Mouse (Mus musculus) left cerebral cortex, adult 8-10 months (tissue): Measurements from ENCODE around the gene Mb. TPM values are rescaled to one million over a fixed set of nuclear protein-coding genes. Genes with fewer than 3 reads are reported as not detected.
"Not testable (repeated sequence)": the region's sequence is repeated elsewhere in the genome, so short reads cannot be mapped to it uniquely, and the experiment has no call there.

Experiments
- DNase-seq, 2 experiments: peaks; one replicate each; pipeline ENCODE4 v3.0.0; 2022; ENCODE audit warnings: low spot score in 2 of 2
- total RNA-seq, 4 experiments: library from RNA; stranded (reverse); gene quantifications; 2 replicates each; pipeline ENCODE4 v1.2.4; 2022

The Mb gene
- total RNA-seq, 4 experiments from 2014 or later: 4.5 to 9.8 (median 5.8) TPM; not detected in 1

DNA sequence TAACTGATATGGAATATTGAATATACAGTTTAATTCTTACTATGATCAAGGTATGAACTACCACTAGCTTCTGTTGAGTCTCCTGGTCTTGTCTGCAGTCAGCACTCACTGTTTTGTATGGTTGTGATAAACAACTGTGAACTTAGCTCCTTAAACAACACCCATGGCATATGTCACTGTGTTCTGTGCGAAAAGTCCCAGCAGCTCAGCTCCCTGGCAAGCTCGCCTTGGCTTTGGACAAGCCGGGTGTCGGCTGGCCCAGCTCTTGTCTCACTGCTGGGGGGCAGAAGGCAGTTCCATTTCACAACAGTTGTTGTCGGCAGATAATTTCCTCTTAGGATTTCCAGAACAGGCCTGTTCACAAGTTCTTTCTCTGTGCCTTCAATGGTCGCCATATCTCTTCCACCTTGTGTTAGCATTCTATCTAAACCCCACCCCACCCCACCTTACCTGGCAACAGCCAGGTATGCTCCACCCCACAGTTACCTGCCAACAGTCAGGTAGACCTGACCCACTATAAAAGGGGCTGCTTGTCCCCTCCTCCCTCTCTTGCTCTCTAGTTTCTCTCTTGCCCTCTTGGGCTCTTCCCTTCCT, 14.9 kb upstream of the Mb start:
- no peak for DNase-seq

DNA sequence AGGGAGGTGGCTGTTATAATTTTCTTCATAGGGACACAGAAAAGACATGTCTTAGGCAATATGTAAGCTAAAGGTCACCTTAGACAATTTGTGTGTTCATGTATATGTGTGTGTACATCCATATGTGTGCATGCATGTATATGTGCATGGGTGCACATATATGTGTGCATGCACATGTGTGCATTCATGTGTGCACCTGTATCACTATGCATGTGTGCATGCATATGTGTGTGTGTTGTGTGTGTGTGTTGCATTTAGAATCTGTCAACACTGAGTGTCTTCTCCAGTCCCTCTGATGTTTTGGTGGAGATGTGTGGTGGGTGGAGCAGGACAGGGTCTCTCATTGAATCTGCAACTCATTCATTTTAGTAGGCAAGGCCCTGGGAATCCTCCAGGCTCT, 12.3 kb upstream of the Mb start:
- no peak for DNase-seq

DNA sequence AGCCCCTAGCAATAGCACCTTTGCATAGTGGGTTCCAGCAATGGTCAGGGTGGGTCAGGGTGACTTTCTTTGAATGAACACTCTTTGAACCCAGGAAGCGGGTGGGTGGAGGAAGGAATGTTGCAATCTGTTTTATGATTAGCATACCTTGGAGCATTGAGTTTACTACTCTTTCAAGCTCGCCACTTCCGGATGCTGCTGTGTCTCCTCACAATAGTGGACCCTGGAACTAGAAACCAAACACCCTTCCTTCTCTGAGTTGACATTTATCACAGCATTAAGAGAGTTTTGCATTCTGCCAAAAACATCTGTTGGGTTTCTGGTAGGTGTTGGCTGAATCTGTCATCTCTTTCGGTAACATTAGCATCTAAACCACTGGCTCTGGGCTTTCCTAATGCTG, 8.9 kb upstream of the Mb start:
- not testable (repeated sequence) for DNase-seq

DNA sequence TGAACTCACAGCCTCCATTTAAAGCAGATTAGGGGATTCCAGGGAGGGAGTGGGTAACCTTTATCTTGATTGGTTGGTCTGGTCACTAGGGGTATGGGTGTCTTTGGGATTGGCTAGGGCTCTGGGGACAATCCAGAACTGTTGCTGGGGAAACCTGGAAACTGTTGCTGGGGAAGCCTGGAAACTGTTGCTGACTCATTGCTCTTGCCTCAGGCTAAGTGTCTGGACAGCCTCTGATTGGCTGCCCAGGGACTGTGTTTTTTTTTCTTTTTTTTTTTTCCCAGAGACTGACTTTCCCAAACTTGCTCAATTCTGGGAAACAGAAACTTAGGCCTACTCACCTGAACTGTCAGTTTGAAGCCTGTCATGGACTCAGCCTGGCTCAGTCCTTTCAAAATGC, 8.1 kb upstream of the Mb start:
- no peak for DNase-seq

DNA sequence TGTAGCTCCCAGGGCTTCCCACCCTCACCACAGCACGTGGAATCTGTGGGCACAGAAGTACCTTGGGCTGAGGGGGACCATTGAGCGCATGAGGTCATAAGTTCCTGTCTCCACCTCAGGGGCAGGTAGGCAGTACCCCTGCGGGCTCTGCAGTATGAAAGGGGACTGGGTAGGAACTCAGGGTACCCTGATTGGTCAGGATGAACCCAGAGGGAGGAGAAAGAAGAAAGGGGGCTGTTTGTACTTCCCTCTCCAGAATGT, 6.3 kb upstream of the Mb start:
- no peak for DNase-seq

DNA sequence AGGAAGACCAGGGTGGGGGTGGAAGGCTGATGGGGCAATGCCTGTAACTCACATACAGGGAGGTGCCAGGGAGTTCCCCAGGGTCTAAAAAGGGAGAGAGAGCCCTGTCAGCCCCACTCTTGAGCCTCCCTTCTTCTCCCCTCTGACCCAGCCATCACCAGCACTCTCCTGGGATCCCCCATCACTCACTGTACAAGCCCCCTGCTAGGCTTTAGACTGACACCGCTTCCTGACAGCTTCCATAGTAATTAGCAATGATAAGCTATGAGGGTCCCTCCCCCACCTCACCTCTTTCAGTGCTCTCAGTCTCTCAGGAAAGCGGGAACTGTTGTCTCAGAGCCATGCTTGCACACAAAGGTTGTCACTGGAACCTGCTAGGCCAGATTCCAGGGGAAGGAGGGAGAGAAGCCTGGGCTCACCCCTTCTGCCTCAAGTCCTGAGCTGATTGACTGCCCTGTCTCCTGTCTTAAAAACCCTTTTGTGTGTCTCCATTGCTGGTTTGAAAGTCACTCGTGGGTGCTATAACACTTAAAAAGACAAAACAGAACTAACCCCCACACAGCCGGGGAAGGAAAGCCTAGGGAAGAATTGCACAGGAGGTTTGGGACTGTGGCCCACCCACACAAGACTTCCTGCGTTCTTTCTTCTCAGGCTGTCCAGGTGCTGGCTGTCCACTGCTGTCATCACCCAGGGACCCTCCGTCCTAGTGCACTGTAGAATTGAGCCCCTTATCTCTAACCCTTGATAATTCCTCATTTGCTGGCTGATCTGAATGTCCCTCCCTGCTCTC, 5.7 kb upstream of the Mb start:
- DNase-seq: no peak

DNA sequence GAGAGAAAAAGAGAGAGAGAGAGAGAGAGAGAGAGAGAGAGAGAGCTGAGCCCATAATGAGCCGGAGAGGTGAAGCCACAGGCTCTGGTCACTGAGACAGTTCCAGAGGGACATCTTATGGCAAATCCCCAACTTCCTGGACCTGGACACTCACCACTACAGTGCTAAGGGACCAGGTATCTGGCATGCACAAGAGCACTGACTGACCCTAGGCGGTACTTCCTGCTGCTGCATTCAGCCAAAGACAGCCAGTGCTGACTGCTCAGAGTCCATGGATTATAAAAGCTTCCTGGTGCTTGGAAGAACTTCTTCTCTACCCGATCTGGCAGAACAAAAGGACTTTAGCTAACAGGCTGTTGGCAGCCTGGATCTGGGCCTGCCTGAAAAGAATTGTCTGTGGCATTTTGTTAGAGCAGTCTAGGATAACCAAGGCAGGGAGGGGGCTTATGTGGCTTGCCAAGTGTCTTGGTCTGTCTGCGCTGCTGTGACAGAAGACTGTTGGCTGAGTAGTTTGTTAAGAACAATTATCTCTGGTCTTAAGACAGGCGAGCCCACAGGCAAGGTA, 4.2 kb upstream of the Mb start:
- DNase-seq: no peak

DNA sequence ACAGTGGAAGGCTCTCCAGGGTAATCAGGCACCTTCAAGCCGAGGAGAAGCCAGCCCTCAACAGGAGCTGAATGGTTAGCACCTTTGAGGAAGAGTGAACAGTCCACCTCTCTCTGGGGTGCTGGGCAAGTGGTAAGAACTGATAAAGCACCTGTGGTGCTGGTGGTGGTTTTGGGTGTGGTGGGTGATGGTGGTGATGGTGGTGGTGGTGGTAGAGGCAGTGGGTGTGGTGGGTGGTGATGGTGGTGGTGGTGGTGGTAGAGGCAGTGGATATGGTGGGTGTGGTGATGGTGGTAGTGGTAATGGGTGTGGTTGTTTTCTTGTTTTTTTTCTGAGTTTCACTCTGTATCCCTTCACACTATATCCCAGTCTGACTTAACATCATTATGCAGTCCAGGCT, 2.6 kb upstream of the Mb start:
- no peak for DNase-seq

DNA sequence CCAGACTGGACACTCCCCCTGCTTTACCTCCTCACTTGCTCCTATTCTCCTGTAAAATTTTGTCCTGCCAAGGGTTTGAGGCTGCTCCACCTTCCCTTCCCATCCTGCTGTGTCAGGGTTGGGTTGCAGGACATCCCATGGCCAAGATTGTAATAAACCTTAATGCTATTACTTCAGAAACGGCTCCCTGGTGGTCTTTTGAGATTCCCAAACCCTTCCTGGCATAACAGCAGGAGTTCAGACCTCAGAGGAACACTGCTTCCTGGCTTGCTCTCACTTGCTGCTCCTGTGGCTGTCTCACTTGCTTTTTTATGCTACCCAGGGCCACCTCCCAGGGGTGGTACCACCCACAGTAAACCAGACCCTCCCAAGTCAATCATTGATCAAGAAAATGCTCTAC, 1.7 kb upstream of the Mb start:
- no peak for DNase-seq

DNA sequence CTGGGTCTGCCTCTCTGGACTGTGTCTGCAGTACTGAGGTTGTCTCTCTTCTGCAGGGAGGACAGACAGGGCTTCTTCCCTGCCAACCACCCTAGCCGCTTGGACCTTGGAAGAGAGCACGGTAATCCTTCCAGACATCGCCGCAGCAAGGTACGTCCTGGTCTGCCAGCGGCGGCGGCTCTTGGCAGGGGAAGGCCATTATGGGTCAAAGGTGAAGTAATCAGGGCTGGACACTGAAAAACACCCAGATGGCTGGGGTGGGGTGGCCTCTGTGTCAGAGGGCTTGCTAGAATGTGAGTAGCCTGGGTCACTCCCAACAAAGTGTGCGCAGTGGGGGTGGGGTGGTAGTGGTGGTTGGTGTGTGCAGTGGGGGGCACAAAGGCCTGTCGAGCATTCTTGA, 4.9 kb downstream of the Mb start:
- no peak for DNase-seq

DNA sequence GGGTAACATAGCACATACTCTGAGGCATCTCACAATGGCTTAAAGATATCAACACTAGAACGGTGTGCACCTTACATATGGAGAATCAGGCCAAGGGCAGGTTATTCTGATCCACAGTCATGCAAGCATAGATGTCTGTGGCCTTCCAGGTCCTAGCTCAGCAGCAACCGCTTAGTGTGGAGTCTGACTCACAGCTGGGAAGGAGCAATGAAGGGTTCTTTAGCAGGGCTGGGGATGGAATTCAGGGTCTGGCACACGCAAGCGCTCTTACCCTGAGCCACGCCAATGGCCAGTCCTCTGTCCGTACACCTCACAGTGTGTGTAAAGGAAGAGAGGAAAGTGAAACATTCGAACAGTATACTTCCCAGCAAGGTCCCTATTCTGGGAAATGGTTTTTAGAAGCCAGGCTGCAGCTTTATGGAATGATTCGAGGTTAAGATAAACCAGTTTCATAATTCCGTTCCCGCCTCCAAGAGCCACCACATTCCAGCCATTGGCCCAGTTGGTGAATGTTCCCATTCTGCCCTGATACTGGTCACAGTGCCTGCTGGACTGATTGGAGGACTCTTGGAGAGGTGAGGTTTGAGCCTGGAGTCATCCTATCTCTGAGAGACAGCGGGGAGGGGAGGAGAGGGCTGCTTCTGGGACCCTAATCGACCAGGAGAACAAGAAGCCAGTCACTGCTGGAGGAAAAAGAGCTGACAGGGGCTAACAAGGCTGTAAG, 5.7 kb downstream of the Mb start, which contains the start of gene Apol6:
Gene Apol6 (plus strand): TSS at position 133 of the 724 bp plus-strand sequence.
- no peak for DNase-seq

DNA sequence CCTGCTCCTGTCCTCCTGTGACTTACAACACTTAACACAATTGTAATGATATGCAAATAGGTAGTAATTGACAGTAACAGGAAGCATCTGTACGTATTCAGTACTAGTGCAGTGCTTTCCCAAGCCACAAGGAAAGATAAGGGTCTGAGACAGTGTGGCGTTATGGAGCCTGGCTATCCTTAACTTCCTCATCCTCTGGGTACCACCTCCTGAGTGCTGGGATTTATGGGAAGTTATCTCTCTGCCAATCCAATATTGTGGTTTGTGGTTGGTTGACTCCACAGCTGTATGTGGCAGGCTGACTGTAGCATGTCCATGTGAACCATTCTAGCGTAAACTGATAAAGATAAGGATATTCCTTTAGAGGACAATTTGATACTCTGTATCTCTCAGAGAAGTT, 9.7 kb downstream of the Mb start:
- DNase-seq: no peak

DNA sequence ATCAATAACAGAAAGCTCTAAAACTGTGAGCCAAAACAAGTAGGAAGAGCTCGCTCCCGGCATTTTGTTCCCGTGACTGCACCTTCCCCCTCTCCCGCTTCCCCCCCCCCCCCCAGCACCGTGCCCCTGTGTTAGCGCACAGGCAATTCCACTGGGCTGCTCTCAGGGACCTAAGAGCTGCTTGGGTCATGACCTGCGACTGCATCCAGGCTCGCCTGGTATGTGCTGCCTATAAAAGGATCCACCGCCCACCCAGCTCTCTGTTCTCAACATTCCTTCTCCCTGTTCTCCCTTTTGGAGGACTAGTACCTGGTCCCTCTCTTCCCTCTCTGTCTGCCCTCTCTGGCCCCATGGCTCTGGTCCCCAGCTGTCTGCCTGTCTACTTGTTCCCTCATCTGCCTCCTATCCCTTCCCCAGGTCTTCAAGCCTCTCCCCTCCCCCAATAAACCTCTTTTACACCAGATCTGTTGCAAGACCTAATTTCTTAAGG, 11.2 kb downstream of the Mb start:
- DNase-seq: no peak

DNA sequence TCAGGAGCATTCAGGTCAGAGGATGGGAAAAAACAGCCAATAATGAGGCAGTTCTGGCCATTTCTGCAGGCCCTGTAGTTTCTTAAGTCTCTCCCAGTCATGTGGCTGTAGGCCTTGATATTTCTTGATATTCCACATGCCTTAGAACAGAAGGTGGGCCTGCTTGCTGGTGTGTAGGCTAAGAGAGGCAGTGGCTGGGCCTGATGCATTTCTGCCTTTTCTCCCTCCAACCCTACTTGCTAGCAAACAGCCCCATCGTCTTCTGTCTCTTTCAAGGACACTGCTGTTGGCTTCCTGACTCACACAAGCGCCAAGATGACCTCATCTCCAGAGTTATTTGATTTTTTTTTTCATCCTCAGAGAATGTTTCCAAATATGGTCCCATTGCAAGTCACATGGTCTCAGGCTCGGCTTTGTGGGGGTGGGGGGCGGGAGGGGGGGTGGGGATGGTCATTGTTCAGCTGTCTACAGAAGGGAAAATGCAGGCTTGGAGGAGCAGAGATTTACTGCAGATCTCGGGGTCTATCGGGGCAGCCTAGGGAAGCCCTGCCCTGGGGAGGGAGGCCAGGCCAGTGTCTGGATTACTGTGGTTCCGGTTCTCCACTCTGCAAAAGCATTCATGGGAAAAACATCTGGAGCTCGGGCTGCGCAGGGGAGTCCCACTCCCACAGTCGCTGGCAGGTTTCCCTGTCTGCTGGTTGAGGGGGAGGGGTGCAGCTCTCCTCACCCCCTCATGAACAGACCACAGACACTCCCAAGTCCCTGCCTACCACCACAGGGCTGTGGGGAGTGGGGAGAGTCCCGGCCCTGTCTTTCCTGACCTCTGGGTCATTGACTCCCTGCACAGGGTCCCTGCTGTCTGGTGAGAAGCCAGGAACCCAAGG, 12.9 kb downstream of the Mb start:
- DNase-seq: peak in 1 of 2 experiments; percentile 34

DNA sequence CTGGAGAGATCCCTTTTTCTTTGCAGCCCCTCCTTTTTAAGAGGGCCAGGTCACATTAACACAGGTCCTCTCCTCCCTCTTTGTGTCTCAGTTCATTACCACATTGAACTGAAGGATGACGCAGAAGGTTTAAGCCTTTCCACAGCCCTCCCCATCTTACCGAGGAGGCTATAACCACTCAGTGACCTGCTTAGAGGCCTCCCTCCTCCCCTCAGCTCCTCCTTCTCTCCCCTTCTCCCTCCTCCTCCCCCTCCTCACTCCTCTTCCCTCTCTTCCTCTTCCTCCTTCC, 13.5 kb downstream of the Mb start:
- no peak for DNase-seq

DNA sequence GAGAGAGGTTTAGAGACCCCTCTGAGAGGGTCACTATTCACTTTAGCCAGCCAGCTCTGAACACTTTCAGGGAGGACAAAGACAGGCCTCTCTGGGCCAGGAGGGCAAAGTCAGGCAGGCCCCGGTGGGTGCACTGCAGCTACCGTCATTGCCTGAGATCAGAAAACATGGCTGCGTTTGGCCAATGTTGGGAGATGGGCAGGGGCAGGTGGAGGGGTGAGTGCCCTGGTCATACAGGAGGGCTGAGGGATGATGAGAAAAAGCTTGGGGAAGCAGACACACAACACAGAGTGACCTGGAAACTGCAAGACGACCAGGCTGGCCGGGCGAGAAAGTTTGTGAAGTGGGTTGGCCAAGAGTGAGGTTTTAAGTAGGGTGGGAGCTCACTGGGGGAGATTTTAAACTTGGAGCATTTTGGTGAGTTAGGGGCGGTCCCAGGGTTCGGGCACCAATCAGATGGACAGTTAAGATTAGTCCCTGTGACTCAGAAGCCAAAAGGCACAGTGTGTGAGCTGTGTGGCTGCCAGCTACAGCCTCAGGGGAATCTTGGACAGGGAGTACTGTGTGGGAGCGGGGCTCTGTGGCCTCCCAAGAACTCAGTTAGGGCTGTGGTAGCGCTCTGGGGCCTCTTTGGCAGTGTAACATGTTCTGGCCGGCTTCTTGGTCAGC, 14.0 kb downstream of the Mb start:
- DNase-seq: no peak

DNA sequence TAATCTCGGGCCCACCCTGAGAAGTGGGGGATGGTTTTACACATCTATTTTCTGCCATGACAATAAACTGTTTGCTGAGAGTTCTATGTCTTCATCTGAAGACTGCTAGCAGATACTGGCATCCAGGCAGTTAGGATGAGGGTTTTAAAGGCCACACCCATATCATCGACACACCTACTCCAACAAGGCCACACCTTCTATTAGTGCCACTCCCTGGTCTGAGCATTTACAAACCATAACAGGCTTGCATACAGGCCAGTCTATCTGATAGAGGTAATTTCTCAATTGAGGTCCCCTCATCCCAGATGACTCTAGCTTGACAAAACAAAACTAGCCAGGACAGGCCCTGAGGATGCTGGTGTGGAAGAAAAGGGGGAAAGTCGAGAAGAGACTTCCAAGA, 14.8 kb downstream of the Mb start:
- no peak for DNase-seq

DNA sequence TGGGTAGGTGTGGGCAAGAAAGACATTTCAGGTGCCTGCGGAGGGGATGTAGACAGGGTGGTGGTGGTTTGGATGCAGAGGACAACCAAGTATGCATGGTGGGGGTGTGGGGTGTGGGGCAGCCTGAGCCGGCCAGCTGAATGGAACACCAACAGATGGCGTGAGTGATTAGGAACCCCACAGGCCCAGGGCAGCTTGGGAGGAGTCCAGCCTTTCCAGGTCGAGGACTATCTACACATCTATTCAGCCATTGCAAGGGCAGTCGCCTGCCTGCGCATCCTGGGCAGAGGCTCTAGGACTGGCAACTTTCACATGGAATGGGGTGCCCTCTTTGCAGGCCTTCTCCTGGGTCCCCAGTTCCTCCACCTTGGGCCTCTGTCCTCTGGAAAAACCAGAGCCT, 15.9 kb downstream of the Mb start:
- no peak for DNase-seq

DNA sequence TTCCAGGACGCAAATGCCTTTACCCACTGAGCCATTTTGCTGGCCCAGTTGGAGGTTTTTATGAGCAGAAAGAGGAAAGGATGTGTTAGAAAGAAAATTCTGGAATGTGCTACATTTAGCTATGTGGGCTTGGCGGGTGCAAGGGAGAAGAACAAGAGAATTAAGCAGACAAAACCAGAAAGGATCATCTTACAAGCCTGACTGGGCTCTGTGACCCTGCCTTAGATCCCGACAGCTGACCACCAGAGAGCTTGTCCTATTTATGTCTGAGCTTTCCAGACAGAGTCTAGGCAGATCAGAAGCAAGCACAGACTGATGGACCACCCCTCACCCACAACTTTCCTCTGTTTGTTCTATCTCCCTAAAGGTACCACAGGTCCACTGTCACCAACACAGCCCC, 19.2 kb downstream of the Mb start:
- no peak for DNase-seq

DNA sequence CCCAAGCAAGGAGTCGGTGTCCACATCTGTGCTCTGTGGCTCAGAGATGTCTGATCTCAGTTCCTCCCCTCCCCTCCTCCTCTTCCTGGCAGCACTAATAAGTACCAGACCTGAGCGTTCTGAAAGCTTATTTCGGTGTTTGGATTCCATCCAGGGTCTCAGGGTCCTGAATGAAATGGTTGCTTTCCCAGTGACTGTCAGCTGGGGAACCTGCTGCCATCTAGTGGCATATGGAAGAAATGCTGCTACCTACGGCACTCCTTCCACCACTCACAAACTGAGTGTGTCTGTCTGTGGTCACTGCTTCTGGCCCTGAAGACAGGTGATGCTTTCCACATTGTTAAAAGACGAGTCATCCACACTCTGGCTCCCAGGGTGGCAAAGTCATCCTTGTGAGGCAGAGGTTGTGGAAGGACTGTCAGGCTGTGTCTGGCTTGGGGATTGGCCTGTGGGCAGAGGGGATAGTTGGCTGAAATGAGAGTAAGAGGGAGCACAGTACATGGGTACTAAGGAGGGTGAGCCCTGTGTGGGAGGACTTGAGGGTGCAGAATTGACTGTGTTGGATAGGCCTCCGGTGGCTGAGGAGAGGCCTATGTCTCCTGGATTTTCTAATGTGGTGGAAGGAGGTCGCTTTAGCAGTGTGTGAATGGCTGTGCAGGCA, 21.0 kb downstream of the Mb start:
- DNase-seq: no peak

DNA sequence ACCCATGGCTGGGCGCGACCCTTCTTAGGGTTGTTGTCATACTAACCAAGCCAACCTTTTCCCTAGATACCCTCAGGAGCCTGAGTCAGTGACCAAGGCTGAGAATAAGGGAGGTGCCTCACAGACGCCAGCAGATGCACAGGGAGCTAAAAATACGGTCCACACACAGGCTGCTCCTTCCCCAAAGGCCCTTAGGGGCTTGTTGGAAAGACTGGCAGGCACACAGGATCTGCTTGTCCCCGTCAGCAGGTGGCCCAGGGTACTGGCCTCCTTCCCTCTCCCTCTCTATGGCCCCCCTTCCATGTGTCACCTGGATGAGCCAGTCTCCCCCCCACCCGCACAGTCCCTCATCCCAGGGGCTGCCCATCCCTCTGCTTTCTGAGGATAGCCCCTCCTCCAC, 22.8 kb downstream of the Mb start:
- DNase-seq: no peak
